Comparison of ENCODE assay signal across 7 mouse cellular contexts in genomic region chr8:79398994-79399650, GRCm38 (mm10). TPM values are rescaled to one million over a fixed set of nuclear protein-coding genes. Genes with fewer than 3 reads are reported as not detected.
DNase-seq lines count a peak whose midpoint lies in the region; ATAC-seq lines count a peak whose summit lies in the region.

Gene Smad1 (minus strand): TSS chr8:79399518.

- no peaks in the 10 kb centered on the region for H3K36me3 ChIP-seq in embryonic facial prominence, embryonic 15.5 days
- H3K36me3 ChIP-seq in heart, embryonic 11.5 days (ENCODE audit: control insufficient read depth, insufficient read depth, low read length), result no peaks in the 10 kb centered on the region
- H3K36me3 ChIP-seq in kidney, embryonic 16.5 days (ENCODE audit: insufficient read depth, low read length), result no peaks in the 10 kb centered on the region; the same call in 1 of the 2 replicates

- WGBS in embryonic facial prominence, embryonic 15.5 days, result 1% methylated on average over 67 of the region's 80 CpGs
- under 1% methylated on average over 60 of the region's 80 CpGs for WGBS in heart, embryonic 11.5 days (ENCODE audit: insufficient replicate concordance)
- under 1% methylated on average over 74 of the region's 80 CpGs for WGBS in kidney, embryonic 16.5 days

- H3K9ac ChIP-seq in embryonic facial prominence, embryonic 15.5 days, result peak within 1 kb of the TSS; percentile 91
- peak within 1 kb of the TSS; percentile 97 for H3K9ac ChIP-seq in heart, embryonic 11.5 days (ENCODE audit: low read depth, low read length)
- H3K9ac ChIP-seq in kidney, embryonic 16.5 days (replicated peaks; ENCODE audit: low read length), result peak within 1 kb of the TSS; percentile 97

- peak within 1 kb of the TSS; percentile 86 for H3K4me3 ChIP-seq in embryonic facial prominence, embryonic 15.5 days (replicated peaks)
- H3K4me3 ChIP-seq in heart, embryonic 11.5 days (ENCODE audit: low read depth, low read length), result peak within 1 kb of the TSS; percentile 86
- peak within 1 kb of the TSS; percentile 93 for H3K4me3 ChIP-seq in kidney, embryonic 16.5 days (ENCODE audit: low read length)

- H3K9me3 ChIP-seq in embryonic facial prominence, embryonic 15.5 days (replicated peaks), result no peaks in the 10 kb centered on the region
- no peaks in the 10 kb centered on the region for H3K9me3 ChIP-seq in heart, embryonic 11.5 days (replicated peaks; ENCODE audit: control insufficient read depth, low read length)
- no peaks in the 10 kb centered on the region for H3K9me3 ChIP-seq in kidney, embryonic 16.5 days (ENCODE audit: low read length)

- H3K4me2 ChIP-seq in embryonic facial prominence, embryonic 15.5 days (replicated peaks), result peak within 1 kb of the TSS; percentile 57
- peak within 1 kb of the TSS; percentile 79 for H3K4me2 ChIP-seq in heart, embryonic 11.5 days
- H3K4me2 ChIP-seq in kidney, embryonic 16.5 days (replicated peaks; ENCODE audit: low read depth, low read length), result peak within 1 kb of the TSS; percentile 72

- peak; percentile 90 to 92 for DNase-seq in adrenal gland, postnatal 4 days (ENCODE audit: low spot score in 2 of 2)
- DNase-seq in liver, result peak; percentile 83
- DNase-seq in monocyte, adult 2 months (ENCODE audit: low read depth in 1 of 2, low spot score in 2 of 2), result peak; percentile 50 to 74
- DNase-seq in spleen, postnatal 14 days (ENCODE audit: low spot score in 2 of 2), result peak; percentile 53 to 69

- ATAC-seq in embryonic facial prominence, embryonic 15.5 days (ENCODE audit: insufficient number of reproducible peaks, low FRiP score, low TSS enrichment, low read depth), result peak; percentile 95
- peak; percentile 88 for ATAC-seq in heart, embryonic 11.5 days (replicated peaks; ENCODE audit: insufficient number of reproducible peaks, low FRiP score, low TSS enrichment)
- peak; percentile 95 for ATAC-seq in kidney, embryonic 16.5 days (ENCODE audit: low FRiP score, low TSS enrichment)

- peaks cover 32% of the 10 kb centered on the region for H3K4me1 ChIP-seq in embryonic facial prominence, embryonic 15.5 days
- peaks cover 12% of the 10 kb centered on the region; the same call in 1 of the 2 replicates for H3K4me1 ChIP-seq in heart, embryonic 11.5 days (ENCODE audit: control insufficient read depth, insufficient read depth, low read length)
- H3K4me1 ChIP-seq in kidney, embryonic 16.5 days (ENCODE audit: insufficient read depth, low read length), result peaks cover 24% of the 10 kb centered on the region

- H3K27ac ChIP-seq in embryonic facial prominence, embryonic 15.5 days (replicated peaks), result peak within 1 kb of the TSS; percentile 95
- H3K27ac ChIP-seq in heart, embryonic 11.5 days (ENCODE audit: low read depth, low read length), result peak within 1 kb of the TSS; percentile 89
- peak within 1 kb of the TSS; percentile 93 for H3K27ac ChIP-seq in kidney, embryonic 16.5 days (ENCODE audit: low read length)

- H3K27me3 ChIP-seq in embryonic facial prominence, embryonic 15.5 days, result no peaks in the 10 kb centered on the region
- no peaks in the 10 kb centered on the region for H3K27me3 ChIP-seq in heart, embryonic 11.5 days (ENCODE audit: control insufficient read depth, insufficient read depth, low read length)
- H3K27me3 ChIP-seq in kidney, embryonic 16.5 days (ENCODE audit: insufficient read depth, low read length), result no peaks in the 10 kb centered on the region

RNA-seq across cellular contexts. Expression of gene Smad1, which starts in this region (rescaled TPM):
- 10 to 100 TPM; 48.6 to 54.4 TPM for total RNA-seq in adrenal gland, postnatal 4 days (2021)
- 56.0 and 61.4 TPM in 2 replicates for polyA plus RNA-seq in embryonic facial prominence, embryonic 15.5 days (2015; fragmentation: Nextera tagmentation; extraction: Ambion mirVana)
- 23.0 and 26.2 TPM in 2 replicates for polyA plus RNA-seq in heart, embryonic 11.5 days (2014; fragmentation: Nextera tagmentation; extraction: Ambion mirVana)
- 38.3 and 42.8 TPM in 2 replicates for polyA plus RNA-seq in kidney, embryonic 16.5 days (2015; fragmentation: Nextera tagmentation; extraction: Ambion mirVana)

Comparison
In these comparisons a context has a peak if more than half of its experiments do, and no peak if none do; other contexts are left out.
1. Peak in every context shown above with its lines: DNase-seq, ATAC-seq, H3K4me3 ChIP-seq and H3K27ac ChIP-seq.